Comparison of ENCODE assay signal across 21 mouse cellular contexts in genomic region chr19:32622142-32622541, GRCm38 (mm10). TPM values are rescaled to one million over a fixed set of nuclear protein-coding genes. Genes with fewer than 3 reads are reported as not detected.
DNase-seq lines count a peak whose midpoint lies in the region; TF ChIP-seq lines count a peak whose summit lies in the region.
"Had no signal": no experiment of that assay in that cellular context is flagged by ENCODE, and none has a peak within 500 bp of the region (broad histone marks: within the 10 kb centered on the region; RNA-seq: fewer than 3 reads in every experiment).

No protein-coding gene starts in this region.

- DNase-seq in kidney, adult 18-20 months, result peak; percentile 46
- no peak for DNase-seq in kidney, postnatal 10 days
- DNase-seq in liver, adult 2 months (ENCODE audit: extremely low read depth, low read depth, low spot score), result peak; percentile 88
- DNase-seq in liver, result no peak
- DNase-seq in kidney, postnatal 14 days, result peak; percentile 39
- peak; percentile 57 to 73 for DNase-seq in kidney, postnatal 36 days
- DNase-seq: adrenal gland, postnatal 14 days; cerebellum, adult 11-12 months; cerebellum, adult 9-10 months; cerebellum, postnatal 25 days; forebrain, postnatal 0 days; gastrocnemius, adult 2 months; gastrocnemius, postnatal 25 days; heart, postnatal 10 days; heart, postnatal 4 days had no signal

- H3K4me1 ChIP-seq in liver, adult 2 months (ENCODE audit: control insufficient read depth, insufficient read depth, low read length), result peaks cover 19% of the 10 kb centered on the region
- H3K4me1 ChIP-seq: embryonic facial prominence, embryonic 13.5 days; forebrain, embryonic 12.5 days; hindbrain, embryonic 12.5 days had no signal

- no peak for TF ChIP-seq CTCF in liver, adult 2 months (IDR thresholded peaks at IDR 0.05; ENCODE audit: low read depth, low read length)

- no peak for TF ChIP-seq POLR2A in liver, adult 2 months (IDR thresholded peaks at IDR 0.05; ENCODE audit: extremely low read depth, insufficient read depth, low read length)

- H3K36me3 ChIP-seq in liver, adult 2 months (ENCODE audit: control insufficient read depth, insufficient read depth, low read length), result no peaks in the 10 kb centered on the region
- H3K36me3 ChIP-seq: embryonic facial prominence, embryonic 13.5 days; forebrain, embryonic 12.5 days; heart, embryonic 13.5 days; hindbrain, embryonic 12.5 days had no signal

- 18% methylated on average over 3 of the region's 3 CpGs for WGBS in liver, adult 2 months

- H3K27me3 ChIP-seq in liver, adult 2 months (ENCODE audit: control insufficient read depth, insufficient read depth, low read length), result no peaks in the 10 kb centered on the region
- H3K27me3 ChIP-seq: CH12.LX; embryonic facial prominence, embryonic 13.5 days; forebrain, embryonic 12.5 days; heart, embryonic 13.5 days; hindbrain, embryonic 12.5 days; Patski had no signal

- H3K27ac ChIP-seq in liver, adult 2 months (replicated peaks; ENCODE audit: insufficient read depth, low read depth, low read length), result peak overlapping the region; percentile 92
- H3K27ac ChIP-seq: embryonic facial prominence, embryonic 13.5 days; forebrain, embryonic 12.5 days; gastrocnemius, adult 2 months; heart, embryonic 13.5 days; hindbrain, embryonic 12.5 days had no signal

- H3K9ac ChIP-seq in liver, adult 2 months (ENCODE audit: low read depth, low read length), result peak overlapping the region; percentile 58
- H3K9ac ChIP-seq: embryonic facial prominence, embryonic 13.5 days; forebrain, embryonic 12.5 days; forebrain, postnatal 0 days; heart, embryonic 13.5 days; hindbrain, embryonic 12.5 days had no signal

- H3K4me3 ChIP-seq in liver, adult 2 months (ENCODE audit: insufficient read depth, low read depth, low read length), result no peak overlapping the region
- H3K4me3 ChIP-seq: embryonic facial prominence, embryonic 13.5 days; forebrain, embryonic 12.5 days; gastrocnemius, adult 2 months; heart, embryonic 13.5 days; hindbrain, embryonic 12.5 days had no signal

- peaks cover 8% of the 10 kb centered on the region; the same call in 1 of the 2 replicates for H3K79me2 ChIP-seq in liver, adult 2 months (ENCODE audit: control insufficient read depth, insufficient read depth, low read length)

RNA-seq across cellular contexts. Expression of gene Papss2, which starts 26.6 kb away (rescaled TPM):
- 211 and 223 TPM in 2 replicates for total RNA-seq in liver, adult 2 months (2014; rRNA removed)
- 75.1 and 86.7 TPM in 2 replicates for polyA plus RNA-seq in liver, adult 2 months (2012; rRNA removed)

Comparison
In these comparisons a context has a peak if more than half of its experiments do, and no peak if none do; other contexts are left out.
1. DNase-seq: peak in kidney, adult 18-20 months (single experiment), liver, adult 2 months (single experiment), kidney, postnatal 14 days (single experiment) and kidney, postnatal 36 days (2 of 2); none in kidney, postnatal 10 days (single experiment) and liver (single experiment).